Mouse (Mus musculus): ENCODE data around the gene Skint9. TPM values are rescaled to one million over a fixed set of nuclear protein-coding genes. Genes with fewer than 3 reads are reported as not detected.
"Not testable (repeated sequence)": the region's sequence is repeated elsewhere in the genome, so short reads cannot be mapped to it uniquely, and the experiment has no call there.

Gene Skint9
- not detected in 2 replicates for polyA plus RNA-seq (2012; rRNA removed)

- DNase-seq (ENCODE audit: low read depth): no peak
Measured at GRCm38 (mm10) chr4:112433885-112434284, at the start of gene Skint9. TSS of gene Skint9 (minus strand) at chr4:112433985.

GRCm38 (mm10) chr4:112432685-112433084, 1.1 kb downstream of the Skint9 start:
- no peak for DNase-seq (ENCODE audit: low read depth)

GRCm38 (mm10) chr4:112432223-112432622, 1.6 kb downstream of the Skint9 start:
- no peak for DNase-seq (ENCODE audit: low read depth)

- DNase-seq (ENCODE audit: low read depth): not testable (repeated sequence)
Measured at GRCm38 (mm10) chr4:112349111-112349510, 84.7 kb downstream of the Skint9 start.

Other genes starting within 250 kb of the Skint9 start
- 0.07 TPM in 1 of 2 replicates, not detected in the other for gene Skint3, start 201.7 kb downstream of the Skint9 start, polyA plus RNA-seq (2012; rRNA removed)
- not detected in 2 replicates for gene Skint2, start 123.2 kb upstream of the Skint9 start, polyA plus RNA-seq (2012; rRNA removed)

Data from gonadal fat pad, adult 2 months (tissue).